Mouse (Mus musculus) heart, postnatal 25 days (tissue): Measurements from ENCODE around the gene Degs2. TPM values are rescaled to one million over a fixed set of nuclear protein-coding genes. Genes with fewer than 3 reads are reported as not detected.
"Not testable (repeated sequence)": the region's sequence is repeated elsewhere in the genome, so short reads cannot be mapped to it uniquely, and the experiment has no call there.

Experiments used
- DNase-seq: peaks from one replicate; pipeline ENCODE4 v3.0.0; 2022; ENCODE audit warnings: low spot score
- intact Hi-C: fragments of 180-260 bp; cut with DNase I; formaldehyde crosslinking; loops from one replicate; pipeline ENCODE4 v1.15.1; 2025
- total RNA-seq, 2 experiments: library from RNA; stranded (reverse); gene quantifications; 2 replicates each; pipeline ENCODE4 v1.2.3; 2021

The Degs2 gene
- under 1 TPM; 0.56 to 0.62 TPM for total RNA-seq

- DNase-seq: no peak
- intact Hi-C loops: loop anchor here (5.0 kb wide), 1 partner anchor 50 kb away; no protein-coding TSS in a partner anchor
Measured at GRCm38 (mm10) chr12:108702185-108702584, at the start of gene Degs2. TSS of gene Degs2 (minus strand) at chr12:108702315.

GRCm38 (mm10) chr12:108751790-108752189 is 49.7 kb upstream of the Degs2 start:
- intact Hi-C loops: loop anchor here (5.0 kb wide), 1 partner anchor 49 kb away; the partner anchor contains the start of gene Degs2
- no peak for DNase-seq

GRCm38 (mm10) chr12:108750226-108750625 is 48.1 kb upstream of the Degs2 start:
- DNase-seq: no peak
- intact Hi-C loops: loop anchor here (5.0 kb wide), 1 partner anchor 48 kb away; the partner anchor contains the start of gene Degs2

- intact Hi-C loops: no loop called here
- no peak for DNase-seq
Measured at GRCm38 (mm10) chr12:108749454-108749853, 47.3 kb upstream of the Degs2 start.

- DNase-seq: no peak
- intact Hi-C loops: no loop called here
Measured at GRCm38 (mm10) chr12:108749019-108749418, 46.9 kb upstream of the Degs2 start.

- intact Hi-C loops: no loop called here
- DNase-seq: no peak
Measured at GRCm38 (mm10) chr12:108745990-108746389, 43.9 kb upstream of the Degs2 start.

GRCm38 (mm10) chr12:108742241-108742640 is 40.1 kb upstream of the Degs2 start:
- intact Hi-C loops: no loop called here

GRCm38 (mm10) chr12:108741472-108741871 is 39.4 kb upstream of the Degs2 start:
- intact Hi-C loops: no loop called here
- no peak for DNase-seq

More at GRCm38 (mm10) chr12:108742241-108742640, 40.1 kb upstream of the Degs2 start:
- no peak for DNase-seq

GRCm38 (mm10) chr12:108738745-108739144 is 36.6 kb upstream of the Degs2 start:
- intact Hi-C loops: no loop called here
- DNase-seq: no peak

GRCm38 (mm10) chr12:108737838-108738237 is 35.7 kb upstream of the Degs2 start:
- intact Hi-C loops: no loop called here
- DNase-seq: no peak

GRCm38 (mm10) chr12:108734386-108734785 is 32.3 kb upstream of the Degs2 start:
- no peak for DNase-seq
- intact Hi-C loops: no loop called here

GRCm38 (mm10) chr12:108723841-108724240 is 21.7 kb upstream of the Degs2 start:
- intact Hi-C loops: no loop called here
- no peak for DNase-seq

- no peak for DNase-seq
Measured at GRCm38 (mm10) chr12:108722464-108722863, 20.3 kb upstream of the Degs2 start.

GRCm38 (mm10) chr12:108718485-108718884 is 16.4 kb upstream of the Degs2 start:
- DNase-seq: no peak
- intact Hi-C loops: no loop called here

More at GRCm38 (mm10) chr12:108722464-108722863, 20.3 kb upstream of the Degs2 start:
- intact Hi-C loops: no loop called here

- intact Hi-C loops: no loop called here
- no peak for DNase-seq
Measured at GRCm38 (mm10) chr12:108715854-108716253, 13.7 kb upstream of the Degs2 start.

- DNase-seq, intact Hi-C loops: not testable (repeated sequence)
Measured at GRCm38 (mm10) chr12:108713972-108714371, 11.9 kb upstream of the Degs2 start.

- intact Hi-C loops: no loop called here
- DNase-seq: no peak
Measured at GRCm38 (mm10) chr12:108712481-108712880, 10.4 kb upstream of the Degs2 start.

GRCm38 (mm10) chr12:108710861-108711615 is 8.9 kb upstream of the Degs2 start:
- intact Hi-C loops: no loop called here
- no peak for DNase-seq

GRCm38 (mm10) chr12:108709964-108710765 is 8.1 kb upstream of the Degs2 start:
- no peak for DNase-seq
- intact Hi-C loops: no loop called here

GRCm38 (mm10) chr12:108709386-108709785 is 7.3 kb upstream of the Degs2 start:
- intact Hi-C loops: no loop called here
- no peak for DNase-seq

- intact Hi-C loops: no loop called here
- DNase-seq: no peak
Measured at GRCm38 (mm10) chr12:108706129-108706528, 4.0 kb upstream of the Degs2 start.
